Mouse (Mus musculus) kidney, adult 18-20 months (tissue): ENCODE measurements around the gene Hemk1.
A peak's percentile ranks its signal among the peaks of the same experiment; 100 is the strongest.
"Not testable (repeated sequence)": the region's sequence is repeated elsewhere in the genome, so short reads cannot be mapped to it uniquely, and the experiment has no call there.

Experiments used
- DNase-seq: peaks from one replicate; pipeline ENCODE4 v3.0.0; 2021

The Hemk1 gene

DNA sequence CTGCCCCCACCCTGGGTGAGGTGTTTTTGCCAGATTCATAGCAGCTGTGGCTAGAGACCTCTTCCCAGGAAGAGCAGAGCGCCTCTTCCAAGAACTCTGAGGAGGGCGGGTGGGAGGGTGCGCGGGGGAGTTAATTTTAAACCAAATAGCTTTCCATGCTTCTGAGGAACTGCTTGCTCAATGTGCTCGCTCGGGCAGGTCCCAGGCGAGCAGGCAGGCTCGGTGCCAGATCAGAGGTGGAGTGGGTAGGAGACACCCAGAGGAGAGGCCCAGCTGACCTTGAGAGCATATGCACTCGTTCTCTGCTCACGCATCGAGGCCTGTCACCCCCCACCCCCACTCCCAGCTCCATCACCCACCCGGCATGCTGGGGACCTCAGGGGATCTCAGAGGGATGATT lies 30.3 kb downstream of the Hemk1 start:
- peak; percentile 93 for DNase-seq

DNA sequence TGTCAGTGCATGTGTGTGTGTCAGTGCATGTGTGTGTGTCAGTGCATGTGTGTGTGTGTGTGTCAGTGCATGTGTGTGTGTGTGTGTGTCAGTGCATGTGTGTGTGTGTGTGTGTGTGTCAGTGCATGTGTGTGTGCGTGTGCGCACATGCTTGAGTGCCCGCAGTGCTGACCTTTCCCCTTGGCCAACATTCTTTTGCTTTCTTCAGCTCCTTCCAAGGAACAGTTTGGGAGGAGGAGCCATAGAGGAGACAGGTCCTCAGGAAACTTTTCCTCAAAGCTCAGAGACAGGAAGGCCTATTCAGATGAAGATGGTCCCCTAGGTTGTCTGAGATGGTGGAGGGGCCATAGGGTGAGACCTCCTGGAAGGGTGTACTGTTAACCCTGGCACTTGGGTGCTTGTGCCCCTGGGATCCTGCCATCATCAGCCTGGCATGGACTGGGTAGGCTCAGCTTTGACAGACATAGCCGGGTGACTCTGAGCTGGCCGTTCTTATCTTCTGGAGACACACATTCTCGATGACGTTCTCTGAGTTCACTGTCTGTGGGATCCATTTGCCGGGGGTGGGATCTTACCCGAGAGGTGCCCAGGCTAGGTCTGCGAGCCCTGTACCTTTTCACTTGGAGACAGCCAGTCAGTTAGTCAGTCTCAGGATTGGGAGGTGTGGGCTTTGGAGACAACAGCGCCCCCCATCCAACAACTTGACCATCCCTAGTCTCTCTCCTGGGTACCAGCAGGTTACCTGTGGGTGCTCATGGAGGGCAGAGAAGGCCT lies 30.9 kb downstream of the Hemk1 start:
- peak; percentile 54 for DNase-seq

DNA sequence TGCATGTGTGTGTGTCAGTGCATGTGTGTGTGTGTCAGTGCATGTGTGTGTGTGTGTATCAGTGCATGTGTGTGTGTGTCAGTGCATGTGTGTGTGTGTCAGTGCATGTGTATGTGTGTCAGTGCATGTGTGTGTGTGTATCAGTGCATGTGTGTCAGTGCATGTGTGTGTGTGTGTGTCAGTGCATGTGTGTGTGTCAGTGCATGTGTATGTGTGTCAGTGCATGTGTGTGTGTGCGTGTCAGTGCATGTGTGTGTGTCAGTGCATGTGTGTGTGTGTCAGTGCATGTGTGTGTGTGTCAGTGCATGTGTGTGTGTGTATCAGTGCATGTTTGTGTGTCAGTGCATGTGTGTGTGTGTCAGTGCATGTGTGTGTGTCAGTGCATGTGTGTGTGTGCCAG lies 31.5 kb downstream of the Hemk1 start:
- not testable (repeated sequence) for DNase-seq

DNA sequence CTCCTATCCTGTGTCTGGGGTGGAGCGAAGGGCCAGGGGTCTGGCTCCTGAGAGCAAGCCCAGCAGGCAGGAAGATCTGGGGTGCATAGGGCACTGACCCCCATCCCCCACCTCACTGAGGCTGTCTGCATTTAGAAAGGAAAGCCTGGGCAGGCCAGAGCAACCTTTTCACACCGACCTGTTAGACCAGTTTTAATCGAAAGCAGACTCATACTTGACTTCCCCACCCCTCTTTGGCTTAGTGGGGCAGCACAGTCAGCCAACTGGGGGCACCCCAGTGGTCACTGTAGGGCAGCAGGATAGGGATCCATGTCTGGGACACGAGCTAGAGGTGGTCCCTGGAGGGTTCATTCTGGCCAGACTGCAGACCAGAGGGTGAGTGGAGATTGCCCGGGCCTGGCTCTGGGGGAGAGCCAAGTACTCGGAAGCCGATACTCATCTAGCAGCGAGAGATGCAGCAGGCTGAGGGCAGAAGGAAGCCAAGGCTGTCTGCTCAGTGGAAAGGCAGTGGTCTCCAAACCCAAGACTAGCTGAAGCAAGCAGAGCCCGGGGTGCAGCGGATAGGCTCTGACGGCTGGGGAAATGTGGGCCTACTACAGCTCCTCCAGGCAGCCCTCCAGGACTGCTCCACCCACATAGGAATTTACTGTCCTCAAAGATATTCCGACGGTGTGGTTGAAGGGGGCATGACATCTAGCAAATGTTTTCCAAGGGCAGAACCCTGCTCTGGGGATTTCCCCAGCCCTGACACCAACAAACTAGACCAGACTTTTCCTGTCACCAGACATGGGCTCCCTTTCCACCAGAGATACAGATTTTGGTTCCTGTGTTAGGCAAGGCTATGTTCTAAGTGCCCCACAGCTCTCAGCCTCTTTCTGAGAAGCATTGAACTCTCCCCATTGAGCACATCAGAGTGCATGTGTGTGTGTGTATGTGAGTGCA lies 32.3 kb downstream of the Hemk1 start:
- peak; percentile 68 for DNase-seq

DNA sequence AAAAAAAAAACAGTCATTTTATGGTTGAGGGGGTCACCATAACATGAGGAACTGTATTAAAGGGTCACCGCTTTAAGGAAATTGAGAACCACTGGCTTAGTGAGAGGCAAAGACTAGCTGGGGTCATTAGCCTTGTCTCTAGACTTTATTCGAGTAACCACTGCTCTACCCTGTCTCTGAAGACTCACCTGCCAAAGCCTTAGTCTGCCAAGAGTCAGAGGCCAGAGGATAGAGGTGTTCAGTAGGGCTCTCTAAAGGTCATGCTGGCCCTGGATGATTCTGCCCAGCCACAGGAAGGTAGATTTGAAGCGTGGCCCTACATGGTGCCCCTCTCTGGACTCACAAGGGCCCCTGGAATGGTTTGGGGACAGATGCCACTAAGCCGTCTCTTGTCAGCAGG lies 33.1 kb downstream of the Hemk1 start:
- no peak for DNase-seq

DNA sequence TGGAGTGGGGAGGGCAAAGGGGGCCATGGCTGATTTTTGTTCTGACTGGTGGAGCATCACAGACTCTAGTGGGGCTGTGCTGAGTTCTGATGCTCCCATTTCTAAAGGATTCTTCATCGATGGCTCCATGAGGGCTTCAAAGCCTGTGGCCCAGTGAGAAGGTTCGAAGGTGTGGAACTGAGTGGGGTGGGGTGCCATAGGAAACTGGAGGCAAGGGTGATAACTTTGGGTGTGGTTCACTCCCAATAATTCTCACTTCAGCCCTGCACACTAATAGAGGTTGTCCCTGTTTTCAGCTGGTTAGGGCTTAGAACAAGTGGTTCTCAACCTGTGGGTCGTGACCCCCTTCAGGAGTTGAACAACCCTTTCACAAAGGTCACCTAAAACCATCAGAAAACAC lies 33.8 kb downstream of the Hemk1 start:
- DNase-seq = no peak

DNA sequence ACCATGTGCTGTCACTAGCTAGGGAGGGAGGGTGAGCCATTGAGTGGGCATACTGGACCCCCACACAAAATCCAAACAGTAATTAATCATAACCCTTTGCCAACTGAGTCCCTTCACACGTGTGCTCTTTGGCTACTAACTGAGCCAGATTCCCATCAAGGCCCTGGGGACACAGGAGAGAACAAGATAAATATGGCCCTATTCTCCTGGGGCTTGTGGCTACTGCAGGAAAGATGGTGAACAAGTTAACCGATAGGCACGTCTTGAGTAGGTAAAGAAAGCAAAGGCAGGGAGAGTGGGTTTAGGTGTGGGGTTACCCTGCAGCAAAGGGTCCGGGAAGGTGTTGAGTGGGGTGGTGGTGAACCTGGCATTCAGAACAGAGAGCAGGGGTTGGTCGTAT lies 34.2 kb downstream of the Hemk1 start:
- DNase-seq = no peak

DNA sequence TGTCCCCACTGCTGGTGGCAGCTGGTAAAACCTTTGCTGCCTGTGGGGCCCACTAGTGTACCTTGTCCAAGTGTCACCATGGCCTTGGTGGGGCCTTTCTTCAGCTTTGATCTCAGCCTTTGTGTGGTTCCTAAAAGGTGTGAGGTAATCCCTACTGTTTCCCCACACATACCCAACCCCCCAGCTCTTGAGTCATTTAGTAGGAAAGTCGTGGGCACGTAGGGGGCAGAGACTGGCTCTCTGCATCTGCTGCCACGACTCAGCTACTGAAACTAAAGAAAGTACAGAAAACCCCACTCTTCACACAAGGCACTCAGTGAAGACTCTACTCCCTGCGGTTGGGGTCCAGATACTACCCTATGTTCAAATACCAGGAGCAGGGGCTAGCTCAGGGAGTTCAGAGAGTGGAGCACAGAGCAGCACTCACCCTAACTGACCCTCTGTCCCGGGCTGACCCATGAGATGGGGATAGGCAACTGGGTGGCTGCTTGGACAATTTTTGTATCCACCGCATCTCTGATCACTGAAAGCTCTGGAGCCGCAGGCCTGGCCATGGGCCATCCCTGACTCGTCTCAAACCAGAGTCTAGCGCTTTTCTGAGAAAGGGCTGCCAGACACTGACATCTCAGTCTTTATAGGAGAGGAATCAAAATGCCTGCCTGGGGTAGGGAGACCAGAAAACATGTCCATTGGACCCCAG lies 34.9 kb downstream of the Hemk1 start:
- no peak for DNase-seq

DNA sequence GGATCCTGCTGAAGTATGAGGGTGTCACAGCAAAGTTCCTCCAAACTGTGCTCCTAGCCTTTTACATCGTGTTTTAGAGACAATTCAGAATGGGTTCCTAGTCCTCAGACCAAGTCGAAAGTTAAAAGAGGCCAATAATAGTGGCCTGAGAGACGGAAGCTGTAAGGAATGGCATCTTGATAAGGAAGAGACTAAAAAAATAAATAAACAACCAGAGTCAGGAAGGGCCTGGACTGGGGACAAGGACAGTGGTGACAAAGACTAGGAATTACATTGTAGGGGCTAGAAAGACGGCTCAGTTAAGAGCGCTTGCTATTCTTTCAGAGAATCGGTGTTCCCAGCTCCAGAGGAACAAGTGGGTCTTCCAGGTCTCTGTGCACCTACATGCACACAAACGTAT lies 35.6 kb downstream of the Hemk1 start:
- DNase-seq = no peak

DNA sequence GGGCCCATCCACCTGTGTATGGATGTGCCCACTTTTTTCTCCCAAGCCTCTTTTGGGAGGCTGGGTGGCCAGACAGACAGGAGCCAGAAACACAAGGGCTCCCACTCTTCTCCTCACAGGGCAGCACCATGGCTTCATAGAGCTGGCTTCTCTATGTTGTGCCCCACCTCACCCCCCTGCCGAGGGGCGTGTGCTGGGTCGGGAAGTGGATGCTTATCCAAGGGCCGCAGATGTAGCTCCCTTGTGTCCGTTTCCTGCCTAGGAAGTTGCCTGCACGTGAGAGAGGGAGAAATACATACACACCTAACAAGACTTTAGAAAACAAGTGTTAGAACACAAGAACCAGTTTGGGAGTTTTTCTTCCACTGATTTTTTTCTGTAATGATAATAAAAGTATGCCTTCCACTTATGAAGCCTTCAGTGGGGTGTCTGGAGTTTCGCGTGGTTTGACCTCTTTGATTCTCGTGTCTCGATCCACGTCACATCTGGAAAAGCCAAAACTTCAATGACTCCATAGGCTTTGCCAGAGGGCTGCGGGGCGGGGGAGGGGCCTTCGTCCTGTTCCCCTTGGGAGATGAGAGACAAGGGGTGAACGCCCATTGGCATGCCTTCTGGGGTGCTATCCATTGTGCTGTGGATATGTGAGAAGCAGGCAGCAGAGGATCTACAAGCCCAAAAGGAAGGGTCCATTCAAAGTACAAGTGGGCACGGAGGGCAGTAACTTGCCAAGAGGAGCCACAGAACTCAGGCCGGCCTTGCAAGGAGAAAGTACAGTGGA lies 36.4 kb downstream of the Hemk1 start:
- DNase-seq = no peak

DNA sequence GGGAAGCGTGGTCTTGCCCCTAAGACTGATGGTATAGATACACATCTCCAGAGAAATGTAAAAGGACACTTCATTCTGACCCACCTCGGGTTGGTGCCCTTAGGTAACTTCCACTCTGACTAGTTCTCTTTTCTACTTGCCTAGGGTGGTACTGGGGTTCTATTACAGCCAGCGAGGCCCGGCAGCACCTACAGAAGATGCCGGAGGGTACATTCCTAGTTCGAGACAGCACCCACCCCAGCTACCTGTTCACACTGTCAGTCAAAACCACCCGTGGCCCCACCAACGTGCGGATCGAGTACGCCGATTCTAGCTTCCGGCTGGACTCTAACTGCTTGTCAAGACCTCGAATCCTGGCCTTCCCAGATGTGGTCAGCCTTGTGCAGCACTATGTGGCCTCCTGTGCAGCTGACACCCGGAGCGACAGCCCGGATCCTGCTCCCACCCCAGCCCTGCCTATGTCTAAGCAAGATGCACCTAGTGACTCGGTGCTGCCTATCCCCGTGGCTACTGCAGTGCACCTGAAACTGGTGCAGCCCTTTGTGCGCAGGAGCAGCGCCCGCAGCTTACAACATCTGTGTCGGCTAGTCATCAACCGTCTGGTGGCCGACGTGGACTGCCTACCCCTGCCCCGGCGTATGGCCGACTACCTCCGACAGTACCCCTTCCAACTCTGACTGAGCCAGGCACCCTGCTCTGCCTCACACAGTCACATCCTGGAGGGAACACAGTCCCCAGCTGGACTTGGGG lies 37.8 kb downstream of the Hemk1 start:
- DNase-seq = no peak

DNA sequence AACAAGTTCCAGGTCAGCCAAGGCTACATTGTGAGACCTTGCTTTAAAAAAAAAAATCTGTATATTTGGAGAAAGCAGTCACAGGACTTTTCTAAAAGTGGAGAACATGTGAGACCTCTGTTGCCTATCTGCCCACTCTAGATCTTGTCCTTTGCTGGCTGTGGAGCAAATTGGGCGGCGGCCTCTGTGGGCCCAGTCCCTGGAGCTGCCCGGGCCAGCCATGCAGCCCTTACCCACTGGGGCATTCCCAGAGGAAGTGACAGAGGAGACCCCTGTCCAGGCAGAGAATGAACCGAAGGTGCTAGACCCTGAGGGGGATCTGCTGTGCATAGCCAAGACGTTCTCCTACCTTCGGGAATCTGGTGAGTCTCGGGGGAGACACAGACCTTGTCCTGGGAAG lies 38.4 kb downstream of the Hemk1 start:
- DNase-seq = no peak

DNA sequence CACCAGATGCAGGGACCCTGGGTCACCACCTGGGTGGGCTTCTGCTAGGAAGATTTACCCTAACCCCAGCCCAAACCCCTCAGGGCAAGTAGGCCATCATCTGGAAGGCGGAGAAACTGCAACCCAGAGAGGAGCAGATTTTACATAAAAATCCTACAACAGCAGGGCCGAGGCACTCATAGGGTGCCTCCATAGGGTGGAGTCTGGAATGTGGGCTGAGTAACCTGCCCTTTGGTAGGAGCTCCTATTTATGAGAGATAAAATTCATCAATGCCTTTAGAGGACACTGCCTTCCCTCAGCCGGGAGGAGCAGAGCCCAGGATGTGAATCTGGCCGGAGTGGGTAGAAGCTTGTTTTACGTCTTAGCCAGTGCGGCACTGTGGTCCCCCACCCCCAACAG lies 39.3 kb downstream of the Hemk1 start:
- DNase-seq = peak; percentile 31

DNA sequence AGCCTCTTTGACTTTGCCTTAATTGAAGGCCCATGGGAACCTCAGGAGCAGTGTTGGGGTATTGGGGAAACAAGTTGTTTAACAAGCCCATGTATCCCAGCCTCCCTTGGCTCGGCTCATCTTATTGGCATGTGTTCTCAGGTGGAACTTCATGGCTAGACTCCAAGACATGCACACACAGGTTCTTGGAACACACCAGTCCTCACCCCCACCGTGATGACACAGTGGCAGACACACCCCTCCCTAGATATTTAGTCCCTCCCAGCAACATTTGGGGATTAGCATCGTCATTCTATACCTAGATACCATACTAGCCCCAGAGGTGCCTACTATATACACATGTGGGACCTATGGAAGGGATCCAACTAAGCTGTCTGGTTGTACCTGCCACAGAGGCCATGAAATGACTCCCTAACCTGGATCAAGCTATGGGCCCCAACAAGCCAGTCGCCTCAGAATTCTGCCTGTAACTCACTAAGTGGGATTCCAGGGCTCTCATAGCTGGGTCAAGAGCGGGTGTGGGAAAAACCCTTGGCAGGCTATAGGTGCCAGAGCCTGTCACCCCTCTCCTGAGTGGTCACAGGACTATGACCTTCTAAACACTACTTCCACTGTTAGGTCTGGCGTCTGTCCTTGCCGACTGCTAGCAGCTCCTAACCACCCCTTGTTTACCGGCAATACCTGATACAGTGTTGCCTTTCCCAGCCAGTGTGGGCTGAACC lies 39.9 kb downstream of the Hemk1 start:
- DNase-seq = peak; percentile 76

DNA sequence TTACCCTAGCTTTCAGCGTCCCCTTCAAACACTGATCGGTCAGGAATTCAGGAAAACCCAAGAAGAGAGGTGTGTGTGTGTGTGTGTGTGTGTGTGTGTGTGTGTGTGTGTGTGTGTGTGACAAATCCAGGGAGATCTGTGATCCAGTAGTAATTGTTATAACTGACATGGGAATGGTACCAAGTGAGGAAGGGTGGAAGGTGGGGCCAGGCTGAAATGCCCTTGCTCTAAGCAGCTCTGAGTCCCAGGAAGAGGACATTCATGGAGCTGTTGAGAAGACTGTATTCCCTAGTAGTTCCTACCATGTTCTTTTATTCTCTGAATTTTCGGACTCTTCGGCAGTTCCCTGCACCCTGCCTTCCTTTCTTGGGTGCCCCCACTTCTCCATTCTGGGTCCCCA lies 40.5 kb downstream of the Hemk1 start:
- DNase-seq = no peak

DNA sequence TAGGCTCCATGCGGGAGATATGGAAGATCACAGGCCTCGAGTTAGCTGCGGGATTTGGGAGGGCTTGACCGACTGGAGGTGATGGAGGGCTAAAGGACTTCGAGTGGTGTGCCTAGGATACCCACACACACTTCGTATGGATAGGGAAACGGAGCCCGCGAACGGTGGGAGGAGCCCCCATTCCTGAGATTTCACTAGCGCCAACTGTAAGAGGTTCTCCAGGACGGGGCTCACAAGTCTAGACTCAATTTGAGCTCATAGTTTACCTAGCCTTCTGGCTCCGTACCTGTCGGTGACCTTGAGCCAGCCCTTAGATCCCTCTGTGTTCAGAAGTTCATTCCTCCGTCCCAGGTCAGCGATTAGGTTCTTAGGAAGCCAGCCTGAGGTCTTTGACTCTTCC lies 41.1 kb downstream of the Hemk1 start:
- DNase-seq = no peak

DNA sequence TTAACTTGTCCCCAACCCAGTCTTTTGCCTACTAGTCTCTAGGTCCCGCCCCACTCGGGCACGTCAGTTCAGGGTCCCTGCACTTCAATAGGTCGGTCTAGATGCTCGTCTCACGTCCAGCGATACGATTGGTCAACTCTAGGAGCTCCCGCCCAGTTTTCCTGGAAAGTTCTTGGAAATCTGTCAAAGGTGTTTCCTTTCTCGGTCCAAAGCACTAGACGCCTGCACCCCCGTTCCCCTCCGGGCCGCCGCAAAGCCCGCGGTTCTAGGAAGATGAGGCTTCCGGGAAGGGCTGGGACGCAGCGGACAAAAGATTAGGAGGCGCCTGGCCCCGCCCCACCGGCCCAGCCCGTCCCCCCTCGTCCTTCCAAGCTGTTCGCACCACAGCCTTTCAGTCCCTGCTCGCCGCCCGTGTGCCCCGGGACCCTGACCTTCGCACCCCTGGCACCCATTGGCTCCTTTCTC lies 41.6 kb downstream of the Hemk1 start:
- DNase-seq = peak; percentile 100

DNA sequence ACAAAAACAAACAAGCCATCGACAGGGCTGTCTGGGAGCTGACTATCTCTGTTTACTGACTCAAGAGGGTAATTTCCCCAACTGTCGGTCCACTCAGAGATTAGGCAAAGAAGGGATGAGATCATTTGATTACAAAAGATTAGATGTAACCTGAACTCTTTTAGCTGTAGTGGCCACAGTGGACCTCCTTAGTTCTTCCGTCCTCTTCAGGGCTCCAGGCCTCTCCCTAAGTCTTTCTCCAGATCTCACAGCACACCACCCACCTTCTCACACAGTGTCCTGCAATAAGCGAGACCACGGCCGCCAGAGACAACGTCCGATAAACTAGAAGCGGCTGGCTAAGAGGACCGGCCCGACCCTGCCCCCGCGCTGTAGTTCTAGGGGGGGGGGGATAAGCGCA lies 42.1 kb downstream of the Hemk1 start:
- no peak for DNase-seq

DNA sequence AAGGTAGTCTGAATTCAATTTTAAA lies 42.3 kb downstream of the Hemk1 start, which contains the start of gene Cish:
Gene Cish (plus strand): TSS at position 11 of the 25 bp plus-strand sequence.
- no peak for DNase-seq

DNA sequence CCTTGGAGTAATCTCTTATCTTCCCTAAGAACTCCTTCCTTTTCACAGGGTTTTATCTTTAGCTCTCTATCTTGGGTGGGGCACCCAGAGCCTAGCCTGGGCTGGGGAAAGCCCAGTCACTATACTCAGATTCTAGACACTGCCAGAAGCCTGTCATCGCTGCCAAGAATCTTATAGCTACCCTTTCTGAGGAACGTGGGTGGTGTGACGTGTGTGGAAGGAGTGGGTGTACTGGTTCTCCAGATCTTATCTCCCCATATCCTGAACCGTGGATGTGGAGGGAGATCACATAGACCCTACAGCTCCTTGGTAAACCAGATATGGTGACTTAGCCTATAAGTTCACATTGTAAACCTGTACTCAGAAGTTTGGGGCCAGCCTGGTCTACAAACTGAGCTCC lies 42.5 kb downstream of the Hemk1 start:
- no peak for DNase-seq

DNA sequence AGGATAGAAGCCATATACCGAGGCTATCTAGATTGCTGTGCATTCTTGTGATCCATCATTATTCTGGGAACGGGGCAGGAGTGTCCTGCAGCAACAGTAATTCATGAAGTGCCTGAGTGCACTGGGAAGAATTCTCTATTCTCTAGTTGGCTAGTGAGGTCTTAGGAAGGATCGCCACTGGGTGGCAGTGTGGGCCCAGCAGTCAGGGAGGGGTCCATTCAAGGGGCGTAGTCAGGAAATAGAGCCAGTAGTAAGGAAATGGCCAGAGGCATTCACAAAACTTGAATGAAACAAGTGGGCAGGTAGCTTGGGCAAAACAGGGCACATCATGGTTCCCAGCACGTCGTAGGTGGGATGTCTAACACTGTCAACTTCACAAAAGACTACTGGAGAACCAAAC lies 43.9 kb downstream of the Hemk1 start:
- peak; percentile 90 for DNase-seq

DNA sequence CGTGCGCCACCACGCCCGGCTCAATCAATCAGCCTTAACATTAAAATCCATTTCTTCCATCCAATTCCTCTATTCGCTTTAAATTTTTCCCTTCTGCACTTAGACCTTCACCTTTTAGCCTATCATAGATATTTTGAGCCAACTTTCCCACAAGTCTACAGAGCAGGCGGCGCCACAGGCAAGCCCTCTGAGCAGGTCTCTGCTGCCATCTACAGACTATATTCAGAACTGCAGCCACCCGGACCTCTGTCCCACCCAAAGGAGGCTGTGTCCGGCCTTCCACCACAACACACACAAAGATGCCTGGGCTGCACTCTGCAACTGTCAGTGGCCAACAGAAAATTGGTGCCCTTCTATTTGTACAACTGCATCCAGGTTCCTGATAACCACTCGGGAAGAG lies 47.3 kb downstream of the Hemk1 start:
- DNase-seq = peak; percentile 87
